Mouse (Mus musculus): ENCODE measurements around the gene Gm21764.
"Not testable (repeated sequence)": the region's sequence is repeated elsewhere in the genome, so short reads cannot be mapped to it uniquely, and the experiment has no call there.

Gene Gm21764

GRCm38 (mm10) chrY:18061712-18062111 is at the start of gene Gm21764:
Gene Gm21764 (minus strand): TSS chrY:18061812.
- in situ Hi-C loops (cut with MboI), result not testable (repeated sequence)

GRCm38 (mm10) chrY:18088816-18089215 is 27.2 kb upstream of the Gm21764 start, which contains the start of gene Ssty1:
Gene Ssty1 (plus strand): TSS chrY:18089116.
- in situ Hi-C loops (cut with MboI), result not testable (repeated sequence)
